ENCODE assay signal across 9 mouse cellular contexts in genomic region chr13:45745851-45746773, GRCm38 (mm10).
DNase-seq lines count a peak whose midpoint lies in the region; ATAC-seq and TF ChIP-seq lines count a peak whose summit lies in the region.
"Had no signal": no experiment of that assay in that cellular context is flagged by ENCODE, and none has a peak within 500 bp of the region (broad histone marks: within the 10 kb centered on the region; RNA-seq: fewer than 3 reads in every experiment).

No protein-coding gene starts in this region.

- H3K79me2 ChIP-seq in heart, adult 2 months (replicated peaks; ENCODE audit: control insufficient read depth, insufficient read depth, low read length): no peaks in the 10 kb centered on the region

- TF ChIP-seq CTCF in heart, adult 2 months (IDR thresholded peaks at IDR 0.05): peak; percentile 54
- TF ChIP-seq CTCF in midbrain, postnatal 0 days (IDR thresholded peaks at IDR 0.05): peak; percentile 62

- intact Hi-C loops in heart, adult 2 months (cut with DNase I): no loop called here

- 84% methylated on average over 12 of the region's 12 CpGs for WGBS in heart, adult 2 months
- 62% methylated on average over 12 of the region's 12 CpGs for WGBS in midbrain, embryonic 13.5 days
- 74% methylated on average over 12 of the region's 12 CpGs for WGBS in midbrain, embryonic 10.5 days
- WGBS in midbrain, postnatal 0 days: 55% methylated on average over 12 of the region's 12 CpGs

- no peak overlapping the region for H3K4me3 ChIP-seq in heart, adult 2 months
- H3K4me3 ChIP-seq in midbrain, embryonic 13.5 days (replicated peaks): no peak overlapping the region
- H3K4me3 ChIP-seq in midbrain, embryonic 10.5 days: no peak overlapping the region
- no peak overlapping the region for H3K4me3 ChIP-seq in midbrain, postnatal 0 days (ENCODE audit: low read depth, low read length)
- H3K4me3 ChIP-seq: neural tube, embryonic 12.5 days had no signal

- H3K4me1 ChIP-seq in heart, adult 2 months (ENCODE audit: control insufficient read depth, insufficient read depth, low read length): peaks cover 14% of the 10 kb centered on the region
- peaks cover 30% of the 10 kb centered on the region for H3K4me1 ChIP-seq in midbrain, embryonic 13.5 days (replicated peaks)
- H3K4me1 ChIP-seq in midbrain, embryonic 10.5 days: peaks cover 15% of the 10 kb centered on the region
- H3K4me1 ChIP-seq in midbrain, postnatal 0 days (ENCODE audit: insufficient read depth, low read length): no peaks in the 10 kb centered on the region

- no peaks in the 10 kb centered on the region for H3K9me3 ChIP-seq in midbrain, embryonic 13.5 days
- H3K9me3 ChIP-seq in midbrain, embryonic 10.5 days (replicated peaks): no peaks in the 10 kb centered on the region
- H3K9me3 ChIP-seq in midbrain, postnatal 0 days (ENCODE audit: low read length): no peaks in the 10 kb centered on the region
- H3K9me3 ChIP-seq: neural tube, embryonic 12.5 days had no signal

- peaks cover 5% of the 10 kb centered on the region for H3K36me3 ChIP-seq in heart, adult 2 months (ENCODE audit: control insufficient read depth, insufficient read depth, low read length)
- H3K36me3 ChIP-seq in midbrain, embryonic 13.5 days: no peaks in the 10 kb centered on the region
- H3K36me3 ChIP-seq in midbrain, embryonic 10.5 days: no peaks in the 10 kb centered on the region
- H3K36me3 ChIP-seq in midbrain, postnatal 0 days (ENCODE audit: insufficient read depth, low read length): no peaks in the 10 kb centered on the region
- H3K36me3 ChIP-seq: neural tube, embryonic 12.5 days had no signal

- 0 out of 2 replicates have a peak, but pooled peaks have one; percentile 14 for ATAC-seq in midbrain, embryonic 13.5 days
- peak; percentile 35 for ATAC-seq in common myeloid progenitor, adult 5-6 weeks (replicated peaks; ENCODE audit: low read depth, poor library complexity, severe bottlenecking)
- ATAC-seq in midbrain, postnatal 0 days (ENCODE audit: low FRiP score): no peak

- TF ChIP-seq POLR2A in heart, adult 2 months (IDR thresholded peaks at IDR 0.05; ENCODE audit: insufficient read depth, low read depth, low read length): no peak

- no peak overlapping the region for H3K9ac ChIP-seq in heart, adult 2 months (ENCODE audit: low read depth, low read length)
- no peak overlapping the region for H3K9ac ChIP-seq in midbrain, embryonic 13.5 days (replicated peaks)
- H3K9ac ChIP-seq in midbrain, postnatal 0 days (replicated peaks; ENCODE audit: low read length, poor library complexity, severe bottlenecking): no peak overlapping the region
- H3K9ac ChIP-seq: neural tube, embryonic 12.5 days had no signal

- no peak for TF ChIP-seq EP300 in heart, adult 2 months (IDR thresholded peaks at IDR 0.05; ENCODE audit: insufficient read depth, low read depth, low read length)

- no peak for DNase-seq in heart, adult 2 months
- no peak for DNase-seq in heart, adult 9 months (ENCODE audit: low spot score in 2 of 2)
- no peak for DNase-seq in midbrain, embryonic 10.5 days (ENCODE audit: low spot score)
- DNase-seq in midbrain, postnatal 0 days (ENCODE audit: low spot score): peak; percentile 63
- no peak for DNase-seq in layer of hippocampus, adult 18-20 months (ENCODE audit: low spot score in 2 of 2)
- DNase-seq in left cerebral cortex, adult 18-20 months (ENCODE audit: low spot score in 2 of 2): no peak

- H3K4me2 ChIP-seq in midbrain, embryonic 13.5 days (replicated peaks): no peak overlapping the region
- no peak overlapping the region for H3K4me2 ChIP-seq in midbrain, postnatal 0 days (ENCODE audit: low read depth, low read length, poor library complexity, severe bottlenecking)
- H3K4me2 ChIP-seq: neural tube, embryonic 12.5 days had no signal

- no peaks in the 10 kb centered on the region for H3K27me3 ChIP-seq in heart, adult 2 months (ENCODE audit: control insufficient read depth, insufficient read depth, low read length)
- no peaks in the 10 kb centered on the region for H3K27me3 ChIP-seq in midbrain, embryonic 13.5 days
- no peaks in the 10 kb centered on the region for H3K27me3 ChIP-seq in midbrain, embryonic 10.5 days (ENCODE audit: low read depth, poor library complexity, severe bottlenecking)
- H3K27me3 ChIP-seq in midbrain, postnatal 0 days (ENCODE audit: insufficient read depth, low read length): no peaks in the 10 kb centered on the region
- H3K27me3 ChIP-seq: neural tube, embryonic 12.5 days had no signal

- H3K27ac ChIP-seq in heart, adult 2 months: no peak overlapping the region
- H3K27ac ChIP-seq in midbrain, embryonic 13.5 days: 0 out of 2 replicates have a peak overlapping the region, but pooled peaks have one; percentile 35
- H3K27ac ChIP-seq in midbrain, embryonic 10.5 days (replicated peaks): no peak overlapping the region
- H3K27ac ChIP-seq in midbrain, postnatal 0 days (ENCODE audit: low read depth, low read length): 0 out of 2 replicates have a peak overlapping the region, but pooled peaks have one; percentile 32
- H3K27ac ChIP-seq: neural tube, embryonic 12.5 days had no signal

Comparison
In these comparisons a context has a peak if more than half of its experiments do, and no peak if none do; other contexts are left out.
1. H3K27ac ChIP-seq: peak in midbrain, embryonic 13.5 days (single experiment) and midbrain, postnatal 0 days (single experiment); none in heart, adult 2 months (single experiment) and midbrain, embryonic 10.5 days (single experiment).